Comparison of ENCODE assay signal across 8 mouse cellular contexts in genomic region chr3:103279182-103280149, GRCm38 (mm10). TPM values are rescaled to one million over a fixed set of nuclear protein-coding genes. Genes with fewer than 3 reads are reported as not detected.
DNase-seq lines count a peak whose midpoint lies in the region; ATAC-seq and TF ChIP-seq lines count a peak whose summit lies in the region.

Gene Trim33 (plus strand): TSS chr3:103279293.

- under 1% methylated on average over 95 of the region's 136 CpGs for WGBS in forebrain, embryonic 15.5 days
- WGBS in lung, adult 2 months = under 1% methylated on average over 128 of the region's 136 CpGs

- intact Hi-C loops in heart, postnatal 25 days (cut with DNase I) = loop anchor here (5.0 to 10.0 kb wide), 2 partner anchors 255 to 638 kb away; partner anchors contain the start of gene Csde1

- peaks cover 28% of the 10 kb centered on the region for H3K4me1 ChIP-seq in forebrain, embryonic 15.5 days
- H3K4me1 ChIP-seq in lung, adult 2 months (ENCODE audit: control insufficient read depth, insufficient read depth, low read length) = peaks cover 4% of the 10 kb centered on the region; the same call in 1 of the 2 replicates

- H3K36me3 ChIP-seq in forebrain, embryonic 15.5 days = peaks cover 4% of the 10 kb centered on the region; the same call in 1 of the 2 replicates

- DNase-seq in ES-CJ7 (ENCODE audit: low read depth, low spot score) = peak; percentile 91
- peak; percentile 88 for DNase-seq in cerebellum, adult 11 months
- peak; percentile 81 for DNase-seq in heart, postnatal 25 days (ENCODE audit: low spot score)
- peak; percentile 87 to 89 for DNase-seq in layer of hippocampus, adult 18-20 months (ENCODE audit: low spot score in 2 of 2)
- peak; percentile 91 for DNase-seq in lung, adult 2 months
- peak; percentile 78 to 83 for DNase-seq in thymus, adult 18-20 months

- peak within 1 kb of the TSS; percentile 68 for H3K4me2 ChIP-seq in forebrain, embryonic 15.5 days (replicated peaks)

- peak; percentile 90 for TF ChIP-seq POLR2A in lung, adult 2 months (IDR thresholded peaks at IDR 0.05; ENCODE audit: borderline replicate concordance, extremely low read depth, low read depth, low read length)

- ATAC-seq in forebrain, embryonic 15.5 days (replicated peaks) = peak; percentile 89
- ATAC-seq in neutrophil, adult 5-6 weeks (ENCODE audit: extremely low read depth, insufficient number of reproducible peaks, low FRiP score, poor library complexity, severe bottlenecking) = peak; percentile 60

- peak within 1 kb of the TSS; percentile 99 for H3K27ac ChIP-seq in forebrain, embryonic 15.5 days (replicated peaks)

- H3K4me3 ChIP-seq in forebrain, embryonic 15.5 days = peak within 1 kb of the TSS; percentile 83
- peak within 1 kb of the TSS; percentile 96 for H3K4me3 ChIP-seq in lung, adult 2 months (replicated peaks; ENCODE audit: extremely low read depth, low read depth, low read length)

- no peaks in the 10 kb centered on the region for H3K9me3 ChIP-seq in forebrain, embryonic 15.5 days

- H3K9ac ChIP-seq in forebrain, embryonic 15.5 days (replicated peaks) = peak within 1 kb of the TSS; percentile 98

- H3K27me3 ChIP-seq in forebrain, embryonic 15.5 days = no peaks in the 10 kb centered on the region

- no peak for TF ChIP-seq CTCF in lung, adult 2 months (IDR thresholded peaks at IDR 0.05; ENCODE audit: insufficient read depth, low read length)

RNA-seq across cellular contexts. Expression of gene Trim33, which starts in this region (rescaled TPM):
- polyA plus RNA-seq in forebrain, embryonic 15.5 days (2015; fragmentation: Nextera tagmentation; extraction: Ambion mirVana) = 32.2 and 32.6 TPM in 2 replicates
- 10 to 100 TPM; 13.8 to 15.6 TPM for total RNA-seq in heart, postnatal 25 days (2021)
- total RNA-seq in layer of hippocampus, adult 18-20 months (2021) = 10 to 100 TPM; 49.6 to 52.5 TPM
- 8.0 and 9.7 TPM in 2 replicates for polyA plus RNA-seq in lung, adult 2 months (2012; rRNA removed)
- total RNA-seq in neutrophil, adult 5-6 weeks (2017) = 130 and 140 TPM in 2 replicates

Comparison
In these comparisons a context has a peak if more than half of its experiments do, and no peak if none do; other contexts are left out.
1. Peak in every context shown above with its lines: DNase-seq, ATAC-seq, H3K4me3 ChIP-seq and H3K27ac ChIP-seq.